Mouse (Mus musculus) brain, embryonic 14.5 days (tissue): ENCODE measurements around the gene Hcrtr2.

ENCODE experiments used
- CTCF ChIP-seq: fragments of 200-500 bp; IDR thresholded peaks from 2 replicates; pipeline ENCODE4 v1.5.1; 2012; ENCODE audit warnings: inconsistent platforms, mild to moderate bottlenecking, moderate library complexity, borderline replicate concordance; ENCODE audit not compliant: insufficient read depth, insufficient read length; ENCODE audit errors: extremely low read depth
- POLR2A ChIP-seq: fragments of 200-500 bp; IDR thresholded peaks from 2 replicates; pipeline ENCODE4 v1.6.1; 2012; ENCODE audit warnings: mild to moderate bottlenecking, inconsistent platforms, borderline replicate concordance; ENCODE audit not compliant: poor library complexity, insufficient read depth, insufficient read length, severe bottlenecking; ENCODE audit errors: extremely low read depth

GRCm38 (mm10) chr9:76320755-76321154 lies 2.9 kb downstream of the Hcrtr2 start:
- TF ChIP-seq POLR2A (no peak), CTCF (no peak)
